Mouse (Mus musculus) thymus, postnatal 10 days (tissue): Measurements from ENCODE around the gene Gdpgp1.

Source experiments
- DNase-seq, 2 experiments: peaks; one replicate each; pipeline ENCODE4 v3.0.0; 2021; ENCODE audit warnings: low spot score in 2 of 2

Gdpgp1 gene

GRCm38 (mm10) chr7:80232489-80233029 lies at the start of gene Gdpgp1, which contains the start of gene Cib1:
Gene Gdpgp1 (plus strand): TSS chr7:80232865.
Gene Cib1 (minus strand): TSS chr7:80232813.
- DNase-seq = peak; percentile 97 to 98

- no peak for DNase-seq
These were observed 49.2 kb upstream of the Gdpgp1 start for GRCm38 (mm10) chr7:80183466-80183865.

DNA sequence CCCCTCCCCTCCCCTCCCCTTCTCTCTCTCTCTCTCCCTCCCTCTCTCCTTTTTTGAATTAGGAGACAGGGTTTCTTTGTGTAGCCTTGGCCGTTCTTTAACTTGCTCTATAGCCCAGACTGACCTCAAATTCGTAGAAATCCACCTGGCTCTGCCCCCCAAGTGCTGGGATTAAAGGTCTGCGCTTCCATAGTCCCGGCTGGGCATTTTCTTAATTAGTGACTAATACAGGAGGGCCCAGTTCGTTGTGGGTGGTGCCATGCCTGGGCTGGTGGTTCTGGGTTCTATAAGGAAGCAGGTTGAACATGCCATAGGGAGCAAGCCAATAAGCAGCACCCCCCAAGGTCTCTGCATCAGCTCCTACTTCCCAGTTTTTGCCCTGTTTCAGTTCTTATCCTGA lies 48.7 kb upstream of the Gdpgp1 start:
- DNase-seq = no peak

DNA sequence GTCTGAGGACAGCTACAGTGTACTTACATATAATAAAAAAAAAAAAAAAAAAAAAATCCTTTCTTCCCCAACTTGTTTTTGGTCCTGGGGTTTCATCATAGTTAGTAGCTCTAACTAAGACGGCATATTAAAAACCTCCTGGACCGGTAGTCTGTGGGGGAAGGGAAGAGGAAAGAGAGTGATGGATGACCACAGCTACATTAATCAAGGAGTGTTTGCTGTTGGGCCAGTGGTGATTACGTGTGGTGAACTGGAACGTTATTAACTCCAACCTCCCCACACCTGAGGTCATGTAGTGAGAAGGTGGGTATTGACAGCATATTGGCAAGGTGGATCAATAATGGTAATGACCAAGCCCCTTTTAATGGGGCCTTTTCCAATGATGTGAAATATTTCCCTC lies 48.1 kb upstream of the Gdpgp1 start:
- DNase-seq = no peak

GRCm38 (mm10) chr7:80184968-80185367 lies 47.7 kb upstream of the Gdpgp1 start:
- DNase-seq = no peak

GRCm38 (mm10) chr7:80186021-80186420 lies 46.6 kb upstream of the Gdpgp1 start:
- DNase-seq = no peak

DNA sequence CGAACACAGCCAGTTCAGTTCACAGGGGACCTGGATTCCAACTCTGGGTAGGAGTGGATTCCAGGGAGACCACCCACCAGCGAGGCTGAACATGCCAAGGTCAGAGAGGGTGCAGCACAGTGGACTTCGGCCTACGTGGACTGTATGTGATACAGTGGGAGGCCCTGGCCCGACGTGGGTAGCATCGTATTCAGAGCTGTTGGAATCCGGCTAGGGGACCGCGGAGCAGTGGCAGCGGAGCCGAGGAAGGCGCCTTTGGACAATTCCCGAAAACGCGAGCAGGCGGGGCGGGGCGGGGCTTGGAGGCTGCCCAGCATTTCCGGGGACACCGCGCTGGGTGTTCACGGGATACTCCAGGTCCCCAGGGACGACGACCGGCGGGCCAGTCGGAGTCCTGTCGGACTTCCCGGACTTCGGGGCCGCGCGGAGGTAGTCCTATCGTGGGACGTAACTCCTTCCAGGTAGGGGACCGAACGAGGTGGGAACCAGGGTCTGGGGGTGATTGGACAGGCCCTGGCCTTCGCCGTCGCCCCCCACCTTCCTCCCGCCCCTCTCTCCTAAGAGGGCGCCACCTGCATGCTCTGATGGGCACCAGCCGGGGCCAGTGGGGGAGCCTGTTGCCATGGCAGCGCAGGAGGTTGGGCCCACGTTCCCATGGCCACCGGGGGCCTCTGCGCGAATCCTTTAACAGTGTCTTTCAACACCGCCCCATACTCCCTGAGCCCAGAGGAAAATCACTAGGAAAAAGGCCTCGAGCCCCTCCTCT lies 46.0 kb upstream of the Gdpgp1 start, which contains the start of gene Sema4b:
Gene Sema4b, plus strand, starts transcription at position 311 of the 766 bp plus-strand sequence.
- peak; percentile 71 to 72 for DNase-seq

- DNase-seq = no peak
These were observed 45.2 kb upstream of the Gdpgp1 start for GRCm38 (mm10) chr7:80187501-80187900.

DNA sequence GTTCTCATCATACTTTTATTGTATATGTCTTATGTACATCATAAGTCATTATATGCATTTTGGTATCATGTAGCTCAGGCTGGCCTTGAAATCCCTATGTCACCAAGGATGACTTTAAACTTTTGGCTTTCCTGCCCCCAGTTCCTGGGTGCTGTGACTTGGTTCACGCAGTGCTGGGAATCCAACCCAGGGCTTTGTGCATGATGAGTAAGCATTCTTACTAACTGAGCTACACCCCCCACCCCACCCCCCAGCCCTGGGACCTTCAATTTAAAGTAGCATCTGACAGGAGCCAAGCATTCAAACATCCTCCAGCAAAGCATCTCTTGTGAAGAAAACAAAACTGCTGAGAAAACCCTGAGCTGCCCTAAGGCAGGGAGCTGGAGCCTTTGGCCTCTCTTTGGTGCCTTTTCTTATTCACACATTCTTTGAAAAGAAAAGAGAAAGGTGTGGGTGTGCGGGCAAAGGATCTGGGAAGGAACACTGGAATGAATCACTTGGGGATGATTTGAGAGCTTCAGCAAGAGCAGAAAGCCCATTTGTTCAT lies 44.0 kb upstream of the Gdpgp1 start:
- no peak for DNase-seq

GRCm38 (mm10) chr7:80189147-80189933 lies 43.3 kb upstream of the Gdpgp1 start:
- no peak for DNase-seq

- DNase-seq = peak in 1 of 2 experiments; percentile 43
These were observed 41.2 kb upstream of the Gdpgp1 start for GRCm38 (mm10) chr7:80191455-80191854.

DNA sequence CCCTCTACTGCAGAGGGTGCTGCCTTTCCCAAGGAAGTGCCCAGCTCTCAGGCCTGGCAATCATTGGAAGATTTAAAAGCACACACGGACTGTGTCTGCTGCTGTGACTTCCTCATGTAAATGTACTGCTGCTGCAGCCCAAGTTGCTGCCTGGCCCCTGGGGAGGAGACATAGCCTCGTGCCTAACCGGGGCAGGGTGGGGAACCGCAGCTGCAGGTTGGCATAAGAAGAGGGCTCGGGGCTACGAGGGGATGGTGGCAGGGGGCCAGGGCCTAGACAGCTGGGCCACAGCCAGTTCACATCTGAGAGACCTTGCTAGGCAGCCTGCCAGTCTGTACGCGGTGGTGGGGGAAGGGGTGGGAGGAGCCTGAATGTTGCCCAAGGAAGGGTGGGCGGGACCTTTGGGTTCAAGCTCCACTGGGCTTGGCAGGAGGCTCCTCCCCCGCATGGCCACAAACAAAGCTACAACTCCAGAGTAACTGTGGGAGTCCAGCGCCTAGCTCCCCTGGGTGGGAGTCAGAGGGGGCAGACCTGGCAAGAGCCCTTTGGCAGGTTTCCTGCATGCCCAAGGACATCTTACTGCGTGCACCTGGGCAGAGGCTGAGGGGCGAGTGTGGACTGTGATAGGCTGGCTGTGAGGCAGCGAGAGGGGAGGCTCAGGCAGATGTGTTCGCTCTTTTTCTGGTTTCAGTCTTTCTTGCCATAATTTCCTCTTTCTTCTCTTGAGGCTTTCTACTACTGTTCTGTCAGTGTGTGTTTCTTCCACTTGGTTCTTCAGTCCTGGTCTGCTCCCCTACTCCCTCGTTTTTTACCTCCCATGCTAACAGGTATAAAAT lies 40.2 kb upstream of the Gdpgp1 start:
- DNase-seq = peak; percentile 86

- no peak for DNase-seq
These were observed 38.5 kb upstream of the Gdpgp1 start for GRCm38 (mm10) chr7:80193941-80194739.

DNA sequence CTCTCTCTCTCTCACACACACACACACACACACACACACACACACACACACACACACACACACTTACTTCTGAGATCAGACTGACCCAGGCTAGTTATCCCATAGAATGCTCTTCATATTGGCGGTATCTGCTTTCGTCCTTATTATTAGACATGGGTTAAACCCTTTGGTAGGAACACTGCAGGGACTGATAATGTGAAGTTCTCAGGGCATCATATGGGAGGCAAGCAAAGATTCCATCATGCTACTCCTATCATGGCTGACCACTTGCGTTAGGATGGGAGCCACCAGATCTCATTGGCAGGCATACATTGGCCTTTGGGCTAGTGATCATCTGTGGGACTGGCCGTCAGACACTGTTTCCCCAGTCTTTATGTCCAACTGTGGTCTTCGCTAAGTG lies 37.5 kb upstream of the Gdpgp1 start:
- no peak for DNase-seq

- no peak for DNase-seq
These were observed 36.9 kb upstream of the Gdpgp1 start for GRCm38 (mm10) chr7:80195576-80196263.

- DNase-seq = no peak
These were observed 35.3 kb upstream of the Gdpgp1 start for GRCm38 (mm10) chr7:80197371-80197770.

DNA sequence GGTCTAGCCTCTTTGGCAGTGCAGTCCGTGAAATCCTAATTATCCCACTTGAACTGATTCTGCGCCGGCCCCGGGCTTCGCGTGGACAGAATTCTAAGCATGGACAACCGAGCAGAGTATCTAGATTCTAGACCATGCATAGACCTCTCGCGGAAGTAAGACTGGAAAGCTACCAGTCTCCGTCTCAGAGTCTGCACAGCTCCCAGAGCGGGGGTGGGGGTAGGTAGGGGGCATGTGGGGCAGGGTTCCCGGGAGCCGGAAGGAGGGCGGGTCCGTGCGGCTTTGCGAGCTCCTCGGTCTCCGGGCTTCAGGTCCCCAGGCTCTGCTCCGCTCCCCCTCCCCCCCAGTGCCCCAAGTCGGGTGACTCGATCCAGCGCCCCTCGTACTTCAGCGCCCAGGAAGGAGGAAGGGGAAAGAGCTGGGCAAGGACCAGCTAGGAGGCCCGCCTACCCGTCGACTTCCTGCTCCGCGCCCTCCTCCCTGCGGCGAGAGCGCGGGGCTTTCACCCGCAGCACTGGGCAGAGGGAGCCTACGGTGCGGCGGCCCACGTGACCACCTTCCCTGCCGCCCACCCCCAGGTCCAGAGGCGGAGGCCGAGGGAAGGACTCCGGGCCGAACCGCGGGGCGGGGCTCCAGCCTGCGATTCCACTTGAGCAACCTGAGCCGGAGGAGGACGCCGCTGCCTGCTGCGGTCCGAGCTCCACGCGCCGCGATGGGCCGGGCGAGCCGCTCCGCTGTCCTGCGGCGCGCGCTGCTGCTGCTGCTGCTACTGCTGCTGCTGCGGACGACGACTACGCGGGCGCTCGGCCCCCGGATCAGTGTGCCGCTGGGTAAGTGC lies 34.5 kb upstream of the Gdpgp1 start:
- DNase-seq = peak; percentile 67 to 69

DNA sequence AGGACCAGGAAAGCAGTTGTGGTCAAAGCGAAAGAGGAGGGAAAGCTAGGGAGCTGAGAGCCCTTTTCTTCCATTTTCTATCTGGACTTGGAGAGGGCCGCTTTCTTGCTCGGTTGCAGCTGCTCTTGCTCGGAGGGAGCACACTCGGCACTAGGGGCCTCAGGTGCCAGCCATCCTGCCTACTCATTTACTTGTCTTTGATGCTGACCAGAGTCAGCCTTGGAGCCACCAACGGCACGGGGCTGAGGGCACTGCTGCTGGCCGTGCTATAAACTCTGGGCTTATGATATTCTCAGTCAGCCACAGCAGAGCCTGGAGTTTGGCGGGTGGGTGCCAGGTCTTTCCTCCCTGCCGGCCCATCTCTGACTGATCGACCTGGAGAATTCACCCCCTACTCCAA lies 33.8 kb upstream of the Gdpgp1 start:
- no peak for DNase-seq

GRCm38 (mm10) chr7:80199286-80199685 lies 33.4 kb upstream of the Gdpgp1 start:
- no peak for DNase-seq
